11 mouse cellular contexts compared by ENCODE assay signal in genomic region chr11:116920746-116921145, GRCm38 (mm10). TPM values are rescaled to one million over a fixed set of nuclear protein-coding genes. Genes with fewer than 3 reads are reported as not detected.
DNase-seq lines count a peak whose midpoint lies in the region; ATAC-seq lines count a peak whose summit lies in the region.
"Had no signal": no experiment of that assay in that cellular context is flagged by ENCODE, and none has a peak within 500 bp of the region (broad histone marks: within the 10 kb centered on the region; RNA-seq: fewer than 3 reads in every experiment).

No protein-coding gene starts in this region.

- peaks cover 25% of the 10 kb centered on the region for H3K36me3 ChIP-seq in forebrain, embryonic 14.5 days (ENCODE audit: control insufficient read depth, insufficient read depth, low read length)
- peaks cover 26% of the 10 kb centered on the region for H3K36me3 ChIP-seq in midbrain, embryonic 13.5 days
- H3K36me3 ChIP-seq: liver, embryonic 15.5 days had no signal

- peaks cover 28% of the 10 kb centered on the region for H3K4me1 ChIP-seq in forebrain, embryonic 14.5 days (ENCODE audit: control insufficient read depth, insufficient read depth, low read length)
- H3K4me1 ChIP-seq in midbrain, embryonic 13.5 days (replicated peaks): peaks cover 56% of the 10 kb centered on the region

- H3K27ac ChIP-seq in forebrain, embryonic 14.5 days (ENCODE audit: low read depth, low read length): no peak overlapping the region
- H3K27ac ChIP-seq in midbrain, embryonic 13.5 days: no peak overlapping the region
- H3K27ac ChIP-seq: liver, embryonic 15.5 days had no signal

- peak overlapping the region; percentile 99 for H3K9ac ChIP-seq in forebrain, embryonic 14.5 days (ENCODE audit: low read length)
- peak overlapping the region; percentile 98 for H3K9ac ChIP-seq in midbrain, embryonic 13.5 days (replicated peaks)
- H3K9ac ChIP-seq: liver, embryonic 15.5 days had no signal

- H3K27me3 ChIP-seq in forebrain, embryonic 14.5 days (replicated peaks; ENCODE audit: control insufficient read depth, insufficient read depth, low read length): no peaks in the 10 kb centered on the region
- peaks cover 25% of the 10 kb centered on the region for H3K27me3 ChIP-seq in midbrain, embryonic 13.5 days

- intact Hi-C loops in heart, postnatal 10 days (cut with DNase I): no loop called here
- intact Hi-C loops in heart, postnatal 36 days (cut with DNase I): no loop called here

- no peaks in the 10 kb centered on the region for H3K9me3 ChIP-seq in forebrain, embryonic 14.5 days (replicated peaks; ENCODE audit: control insufficient read depth, low read length)
- H3K9me3 ChIP-seq in midbrain, embryonic 13.5 days: no peaks in the 10 kb centered on the region
- H3K9me3 ChIP-seq: liver, embryonic 15.5 days had no signal

- peak; percentile 22 to 34 for DNase-seq in heart, postnatal 10 days
- DNase-seq in heart, postnatal 36 days: no peak
- DNase-seq in R1 (ENCODE audit: low read depth, low spot score) (peak; percentile 54), MN1 (ENCODE audit: low spot score) (no peak)
- no peak for DNase-seq in forebrain, embryonic 14.5 days (ENCODE audit: low spot score)
- DNase-seq in left cerebral cortex, adult 18-20 months (ENCODE audit: low spot score in 2 of 2): no peak
- DNase-seq in layer of hippocampus, postnatal 25 days (ENCODE audit: extremely low spot score in 1 of 2, low spot score in 1 of 2): no peak
- DNase-seq: right cerebral cortex, adult 18-20 months had no signal

- H3K4me3 ChIP-seq in forebrain, embryonic 14.5 days (ENCODE audit: low read depth, low read length): peak overlapping the region; percentile 87
- peak overlapping the region; percentile 67 for H3K4me3 ChIP-seq in midbrain, embryonic 13.5 days (replicated peaks)
- H3K4me3 ChIP-seq: liver, embryonic 15.5 days had no signal

- peak overlapping the region; percentile 87 for H3K4me2 ChIP-seq in forebrain, embryonic 14.5 days (ENCODE audit: low read length)
- H3K4me2 ChIP-seq in midbrain, embryonic 13.5 days (replicated peaks): peak overlapping the region; percentile 61
- H3K4me2 ChIP-seq: liver, embryonic 15.5 days had no signal

- WGBS in forebrain, embryonic 14.5 days: 13% methylated on average over 6 of the region's 6 CpGs
- 1% methylated on average over 5 of the region's 6 CpGs for WGBS in midbrain, embryonic 13.5 days

- no peak for ATAC-seq in forebrain, embryonic 14.5 days
- no peak for ATAC-seq in midbrain, embryonic 13.5 days

RNA-seq across cellular contexts. Expression of gene Mgat5b, which starts 2.1 kb away (rescaled TPM):
- total RNA-seq in heart, postnatal 10 days (2021): under 1 TPM; 0.40 to 0.57 TPM
- under 1 TPM in 1 of 2 experiments, not detected in 1; 0.24 TPM for total RNA-seq in heart, postnatal 36 days (2021)
- 21.1 and 23.3 TPM in 2 replicates for polyA plus RNA-seq in forebrain, embryonic 14.5 days (2014; fragmentation: Nextera tagmentation; extraction: Ambion mirVana)
- 16.8 and 21.8 TPM in 2 replicates for polyA plus RNA-seq in midbrain, embryonic 13.5 days (2015; fragmentation: Nextera tagmentation; extraction: Ambion mirVana)
- total RNA-seq in left cerebral cortex, adult 18-20 months (2021): 10 to 100 TPM; 82.9 to 85.7 TPM
- 10 to 100 TPM; 46.1 to 48.1 TPM for total RNA-seq in layer of hippocampus, postnatal 25 days (2021)
- total RNA-seq: CH12.LX had no signal
- polyA plus RNA-seq: liver, embryonic 15.5 days had no signal

Comparison
In these comparisons a context has a peak if more than half of its experiments do, and no peak if none do; other contexts are left out.
1. DNase-seq: peak in heart, postnatal 10 days (2 of 2) and R1 (single experiment); none in heart, postnatal 36 days (0 of 2), forebrain, embryonic 14.5 days (single experiment), left cerebral cortex, adult 18-20 months (0 of 2), layer of hippocampus, postnatal 25 days (0 of 2) and MN1 (single experiment).
2. RNA of gene Mgat5b, which starts 2.1 kb away (total RNA-seq): 82.9 to 85.7 TPM in left cerebral cortex, adult 18-20 months and 46.1 to 48.1 TPM in layer of hippocampus, postnatal 25 days; 0.40 to 0.57 TPM in heart, postnatal 10 days and 0.24 TPM in heart, postnatal 36 days; every median in the first group is over 10 times any median in the second.